Mouse (Mus musculus) cerebellum, postnatal 10 days (tissue): ENCODE measurements around the gene Olfr686.

Source experiments
- DNase-seq, 2 experiments: peaks; one replicate each; pipeline ENCODE4 v3.0.0; 2021; ENCODE audit warnings: mixed read lengths in 2 of 2

Olfr686 gene

GRCm38 (mm10) chr7:105207385-105207784 is at the start of gene Olfr686:
TSS of gene Olfr686 (minus strand) at chr7:105207485.
- no peak for DNase-seq

GRCm38 (mm10) chr7:105256656-105257055 is 49.4 kb upstream of the Olfr686 start:
- peak; percentile 15 to 20 for DNase-seq

- DNase-seq = no peak
Measured at GRCm38 (mm10) chr7:105248197-105248596, 40.9 kb upstream of the Olfr686 start.

- no peak for DNase-seq
Measured at GRCm38 (mm10) chr7:105247671-105248070, 40.4 kb upstream of the Olfr686 start.

DNA sequence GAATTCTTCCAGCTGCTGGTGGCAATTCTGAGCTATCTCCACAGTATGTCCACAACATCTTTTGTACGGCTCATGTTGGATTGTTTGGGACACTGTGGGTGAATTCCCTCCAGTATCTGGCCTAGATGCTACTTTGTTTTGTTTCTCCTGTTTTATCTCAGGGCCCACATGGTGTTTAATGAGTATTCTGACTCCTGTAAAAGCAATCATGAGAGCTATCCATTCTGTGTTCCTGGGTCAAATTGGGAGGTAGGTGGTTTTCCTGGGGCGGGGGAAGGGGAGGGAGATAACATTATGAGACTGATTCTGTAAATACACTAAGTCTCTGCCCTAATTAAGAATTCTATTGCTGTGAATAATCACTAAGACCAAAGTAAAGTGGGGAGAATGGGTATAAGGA is 22.1 kb upstream of the Olfr686 start:
- DNase-seq = no peak

DNA sequence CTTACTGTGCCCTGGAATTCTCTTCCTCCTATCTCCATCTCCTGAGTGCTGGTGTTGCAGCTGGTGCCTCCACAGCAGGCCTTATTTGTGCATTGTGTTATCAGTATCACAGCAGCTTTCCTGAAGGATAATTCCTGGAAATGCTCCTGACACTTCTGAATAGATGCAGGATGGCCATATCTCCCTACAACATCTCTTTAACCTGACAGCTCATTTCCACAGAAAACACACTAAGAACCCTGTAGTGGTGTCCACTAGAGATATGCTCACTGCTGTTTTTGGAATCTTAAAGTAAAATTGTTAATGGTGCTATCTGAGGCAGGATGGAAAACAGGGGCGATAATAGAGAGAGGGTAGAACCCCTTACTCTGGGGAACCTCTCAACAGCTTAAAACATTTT is 20.9 kb upstream of the Olfr686 start:
- DNase-seq = no peak

GRCm38 (mm10) chr7:105226703-105227102 is 19.4 kb upstream of the Olfr686 start:
- DNase-seq = no peak

DNA sequence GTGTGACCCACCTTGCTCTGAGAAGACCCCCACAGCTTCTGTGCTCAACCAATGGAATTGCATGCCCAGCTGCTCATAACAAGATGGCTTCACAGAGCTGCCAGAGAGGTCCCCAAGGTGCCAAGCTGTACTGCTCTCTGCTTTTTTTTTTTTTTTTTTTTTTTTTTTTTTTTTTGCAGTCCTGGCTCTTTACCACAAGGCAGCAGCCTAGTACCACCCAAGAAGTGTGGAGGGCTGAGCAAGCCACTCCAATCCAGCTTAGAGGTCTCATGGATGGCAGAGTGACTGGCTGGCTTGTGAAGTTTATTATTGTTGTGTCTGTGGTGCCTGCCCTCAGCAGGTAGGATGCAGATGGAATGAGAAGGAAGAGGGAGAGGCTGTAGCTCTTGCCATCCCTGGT is 18.8 kb upstream of the Olfr686 start:
- DNase-seq = no peak

GRCm38 (mm10) chr7:105218281-105218680 is 11.0 kb upstream of the Olfr686 start:
- no peak for DNase-seq

- no peak for DNase-seq
Measured at GRCm38 (mm10) chr7:105214761-105215160, 7.5 kb upstream of the Olfr686 start.

DNA sequence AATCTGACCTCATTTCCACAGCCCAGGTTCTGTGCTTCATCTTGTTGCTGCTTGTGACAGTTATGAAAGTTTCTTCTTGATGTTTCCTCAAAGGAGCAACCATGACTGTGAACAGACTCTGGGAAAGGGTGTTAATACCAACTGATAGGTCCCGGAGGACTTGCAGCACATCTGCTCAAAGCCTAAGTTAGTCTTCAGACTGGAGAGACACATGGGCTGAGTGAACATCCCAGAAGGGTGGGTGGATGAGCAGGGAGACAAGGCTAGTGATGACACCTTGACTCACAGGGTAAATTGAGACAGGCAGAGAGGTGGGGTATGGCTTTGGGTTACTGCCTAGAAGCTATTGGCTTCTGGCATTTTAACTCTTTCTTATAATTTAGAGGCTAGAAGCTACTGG is 21.4 kb downstream of the Olfr686 start, which contains the start of gene Olfr685:
Gene Olfr685 (minus strand): TSS at position 101 of the 400 bp plus-strand sequence.
- no peak for DNase-seq

GRCm38 (mm10) chr7:105170773-105171172 is 36.5 kb downstream of the Olfr686 start:
- peak; percentile 5 to 9 for DNase-seq

- no peak for DNase-seq
Measured at GRCm38 (mm10) chr7:105163553-105163952, 43.7 kb downstream of the Olfr686 start, which contains the start of gene Olfr684. TSS of gene Olfr684 (minus strand) at chr7:105163653.
